Mouse (Mus musculus): ENCODE measurements around the gene Tbcc. TPM values are rescaled to one million over a fixed set of nuclear protein-coding genes. Genes with fewer than 3 reads are reported as not detected.
"Not testable (repeated sequence)": the region's sequence is repeated elsewhere in the genome, so short reads cannot be mapped to it uniquely, and the experiment has no call there.

The Tbcc gene
- total RNA-seq (2014; rRNA removed) (46.2 and 63.4 TPM in 2 replicates), polyA plus RNA-seq (2015; fragmentation: Nextera tagmentation; extraction: Ambion mirVana) (52.2 and 53.0 TPM in 2 replicates)

DNA sequence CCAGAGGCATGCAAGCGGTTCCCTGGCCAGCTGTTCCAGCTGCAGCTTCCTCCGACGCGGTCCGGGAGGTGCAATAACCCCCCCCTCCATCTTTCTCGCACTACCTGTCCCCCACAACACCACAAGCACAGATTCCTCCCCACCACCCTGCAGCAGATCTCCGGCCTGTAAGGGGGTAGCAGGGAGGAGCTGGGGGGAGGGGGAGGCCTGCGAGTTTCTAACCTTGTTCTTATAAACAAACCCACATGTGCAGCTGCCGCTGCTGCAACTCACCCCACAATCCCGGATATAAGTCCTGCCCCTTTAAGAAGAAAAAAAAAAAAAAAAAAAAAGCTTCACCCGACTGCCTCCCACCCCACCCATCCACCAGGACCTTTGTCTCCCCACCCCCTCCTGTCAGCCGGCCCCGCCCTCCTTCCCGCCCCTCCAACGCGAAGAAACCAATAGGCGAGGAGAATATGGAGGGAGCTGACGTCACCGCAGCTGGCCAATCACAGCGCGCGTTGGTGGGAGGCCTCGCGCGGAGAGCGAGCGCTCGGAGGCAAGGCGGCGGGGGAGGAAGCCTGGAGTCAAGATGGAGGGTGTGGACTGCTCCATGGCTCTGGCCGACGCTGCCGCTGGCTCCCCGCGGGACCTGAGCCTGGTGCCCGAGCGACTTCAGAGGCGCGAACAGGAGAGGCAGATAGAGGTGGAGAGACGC is at the start of gene Tbcc:
TSS of gene Tbcc (plus strand) at position 569 of the 700 bp plus-strand sequence.
- under 1% methylated on average over 40 of the region's 40 CpGs for WGBS
- peak within 1 kb of the TSS; percentile 93 for H3K4me2 ChIP-seq (ENCODE audit: low read depth)
- H3K36me3 ChIP-seq (ENCODE audit: insufficient read depth), result no peaks in the 10 kb centered on the region
- no peaks in the 10 kb centered on the region for H3K9me3 ChIP-seq (ENCODE audit: low read length)
- DNase-seq (peak; percentile 99), ATAC-seq (peak; percentile 95)
- peak within 1 kb of the TSS; percentile 88 for H3K9ac ChIP-seq
- H3K4me3 ChIP-seq (ENCODE audit: low read depth, low read length), result peak within 1 kb of the TSS; percentile 88
- H3K27me3 ChIP-seq (ENCODE audit: insufficient read depth, low read length), result no peaks in the 10 kb centered on the region
- H3K27ac ChIP-seq (ENCODE audit: low read depth, low read length), result peak within 1 kb of the TSS; percentile 94
- H3K4me1 ChIP-seq (ENCODE audit: insufficient read depth), result peaks cover 14% of the 10 kb centered on the region
- TF ChIP-seq CTCF (IDR thresholded peaks at IDR 0.05; ENCODE audit: low read depth), result no peak

DNA sequence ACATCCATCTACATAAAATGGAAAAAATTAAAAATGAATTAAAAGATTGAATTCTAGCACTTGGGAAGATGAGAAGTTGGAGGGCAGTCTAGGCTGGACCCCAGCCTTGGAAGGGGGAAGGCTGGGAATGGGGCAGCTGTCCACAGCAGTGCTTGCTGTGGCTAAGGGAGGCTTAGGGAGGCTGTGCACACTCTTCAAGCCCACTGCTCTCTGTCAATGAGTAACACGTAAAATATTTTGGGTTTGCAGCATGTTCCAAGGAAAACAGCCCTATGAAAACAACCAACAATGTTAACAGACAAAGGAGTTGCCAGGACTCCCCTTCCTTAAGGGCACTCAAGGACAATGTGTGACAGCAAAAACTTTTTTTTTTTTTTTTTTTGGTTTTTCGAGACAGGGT is 47.5 kb upstream of the Tbcc start:
- no peak overlapping the region for H3K4me3 ChIP-seq (ENCODE audit: low read depth, low read length)
- no peaks in the 10 kb centered on the region for H3K9me3 ChIP-seq (ENCODE audit: low read length)
- 50% methylated on average over 2 of the region's 2 CpGs for WGBS
- DNase-seq (no peak), ATAC-seq (no peak)
- peaks cover 11% of the 10 kb centered on the region; the same call in 1 of the 2 replicates for H3K36me3 ChIP-seq (ENCODE audit: insufficient read depth)
- H3K9ac ChIP-seq, result no peak overlapping the region
- H3K27me3 ChIP-seq (ENCODE audit: insufficient read depth, low read length), result no peaks in the 10 kb centered on the region
- H3K4me2 ChIP-seq (ENCODE audit: low read depth), result no peak overlapping the region
- H3K27ac ChIP-seq (ENCODE audit: low read depth, low read length), result no peak overlapping the region
- no peak for TF ChIP-seq CTCF (IDR thresholded peaks at IDR 0.05; ENCODE audit: low read depth)
- H3K4me1 ChIP-seq (ENCODE audit: insufficient read depth), result no peaks in the 10 kb centered on the region

DNA sequence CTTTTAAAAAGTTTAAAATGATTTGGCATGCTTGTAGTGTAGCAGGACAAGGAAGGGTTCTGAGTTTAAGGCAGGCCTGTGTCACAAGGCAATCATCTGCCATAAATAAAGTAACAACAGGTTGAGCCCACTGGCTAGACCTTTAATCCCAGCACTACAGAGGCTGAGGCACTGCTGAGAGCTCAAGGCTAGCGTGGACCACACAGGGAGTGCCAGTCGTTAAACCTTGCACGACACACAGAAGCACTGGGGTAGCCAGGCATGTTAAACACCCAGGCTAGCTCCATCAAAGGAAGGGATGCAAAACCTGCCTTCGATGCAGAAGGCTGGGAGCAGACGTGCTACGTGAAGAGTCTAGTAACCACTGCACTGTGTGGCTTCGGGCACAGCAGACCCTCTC is 46.8 kb upstream of the Tbcc start:
- 62% methylated on average over 7 of the region's 7 CpGs for WGBS
- Histone ChIP-seq H3K27ac (ENCODE audit: low read depth, low read length) (no peak overlapping the region), H3K9ac (no peak overlapping the region), H3K27me3 (ENCODE audit: insufficient read depth, low read length) (no peaks in the 10 kb centered on the region), H3K4me3 (ENCODE audit: low read depth, low read length) (no peak overlapping the region), H3K4me2 (ENCODE audit: low read depth) (no peak overlapping the region), H3K4me1 (ENCODE audit: insufficient read depth) (no peaks in the 10 kb centered on the region), H3K9me3 (ENCODE audit: low read length) (no peaks in the 10 kb centered on the region), H3K36me3 (ENCODE audit: insufficient read depth) (peaks cover 11% of the 10 kb centered on the region; the same call in 1 of the 2 replicates)
- DNase-seq (no peak), ATAC-seq (no peak)
- no peak for TF ChIP-seq CTCF (IDR thresholded peaks at IDR 0.05; ENCODE audit: low read depth)

DNA sequence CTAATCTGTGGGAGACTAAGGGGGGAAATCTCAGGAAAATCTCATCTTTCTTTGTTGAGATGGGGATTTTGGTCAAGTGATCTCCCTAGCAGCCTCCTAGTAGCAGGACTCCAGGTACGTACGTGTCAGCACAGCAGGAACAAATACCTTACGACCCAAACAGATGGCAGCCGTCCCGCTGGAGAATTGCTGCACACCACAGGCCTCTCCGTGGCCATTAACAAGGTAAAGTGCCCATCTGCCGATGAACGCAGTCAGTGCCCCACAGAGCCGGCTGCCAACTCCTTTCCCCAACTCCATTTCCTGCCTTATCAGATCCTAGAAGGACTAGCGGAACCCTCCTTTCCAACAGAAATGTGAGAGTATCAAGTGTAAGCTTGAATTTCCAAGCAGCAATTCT is 45.7 kb upstream of the Tbcc start:
- no peaks in the 10 kb centered on the region for H3K27me3 ChIP-seq (ENCODE audit: insufficient read depth, low read length)
- no peak for TF ChIP-seq CTCF (IDR thresholded peaks at IDR 0.05; ENCODE audit: low read depth)
- H3K36me3 ChIP-seq (ENCODE audit: insufficient read depth), result 0 out of 2 replicates have a peak, but pooled peaks cover 11% of the 10 kb centered on the region
- DNase-seq (no peak), ATAC-seq (no peak)
- no peaks in the 10 kb centered on the region for H3K4me1 ChIP-seq (ENCODE audit: insufficient read depth)
- WGBS, result 63% methylated on average over 10 of the region's 10 CpGs
- no peak overlapping the region for H3K27ac ChIP-seq (ENCODE audit: low read depth, low read length)
- H3K9ac ChIP-seq, result no peak overlapping the region
- H3K4me2 ChIP-seq (ENCODE audit: low read depth), result no peak overlapping the region
- H3K4me3 ChIP-seq (ENCODE audit: low read depth, low read length), result no peak overlapping the region
- no peaks in the 10 kb centered on the region for H3K9me3 ChIP-seq (ENCODE audit: low read length)

DNA sequence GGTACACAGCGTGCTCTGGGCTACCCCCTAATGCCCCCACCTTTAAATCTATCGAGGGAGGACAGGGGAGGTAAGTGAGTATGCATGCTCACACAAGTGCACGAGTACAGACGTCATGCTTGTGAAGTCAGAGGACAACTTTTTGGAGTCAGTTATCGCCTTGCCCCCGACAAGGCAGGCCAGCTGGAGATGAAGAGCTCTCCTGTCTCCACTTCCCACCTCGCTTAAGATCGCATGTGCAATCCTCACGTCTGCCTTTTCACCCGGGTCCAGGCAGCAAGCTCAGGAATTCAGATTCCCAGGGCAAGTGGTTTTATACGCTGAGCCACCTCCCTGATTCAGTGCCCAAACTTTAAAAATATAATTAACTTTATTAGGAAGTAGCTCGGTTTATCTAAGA is 45.2 kb upstream of the Tbcc start:
- WGBS, result 86% methylated on average over 12 of the region's 12 CpGs
- H3K4me3 ChIP-seq (ENCODE audit: low read depth, low read length), result no peak overlapping the region
- no peaks in the 10 kb centered on the region for H3K27me3 ChIP-seq (ENCODE audit: insufficient read depth, low read length)
- no peaks in the 10 kb centered on the region for H3K4me1 ChIP-seq (ENCODE audit: insufficient read depth)
- no peak overlapping the region for H3K27ac ChIP-seq (ENCODE audit: low read depth, low read length)
- ATAC-seq, result no peak
- no peak for TF ChIP-seq CTCF (IDR thresholded peaks at IDR 0.05; ENCODE audit: low read depth)
- H3K9ac ChIP-seq, result no peak overlapping the region
- DNase-seq, result no peak
- no peaks in the 10 kb centered on the region for H3K9me3 ChIP-seq (ENCODE audit: low read length)
- H3K36me3 ChIP-seq (ENCODE audit: insufficient read depth), result 0 out of 2 replicates have a peak, but pooled peaks cover 10% of the 10 kb centered on the region
- H3K4me2 ChIP-seq (ENCODE audit: low read depth), result no peak overlapping the region

DNA sequence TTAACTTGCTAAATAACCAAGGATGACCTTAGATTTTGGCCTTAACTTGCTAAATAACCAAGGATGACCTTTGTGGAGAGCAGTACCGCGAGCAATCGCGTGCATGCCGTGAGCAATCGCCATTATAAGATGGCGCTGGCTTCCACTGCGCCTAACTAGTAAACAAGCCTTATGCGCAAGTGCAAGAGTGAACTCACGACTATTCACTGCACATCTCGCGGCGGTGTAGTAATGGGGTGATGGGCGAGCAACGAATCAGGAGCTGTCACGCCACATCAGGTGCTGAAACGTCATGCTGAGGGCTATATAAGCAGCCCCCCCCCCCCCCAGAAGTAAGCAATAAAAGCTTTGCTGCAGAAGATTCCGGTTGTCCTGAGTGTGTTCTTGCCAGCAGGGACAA is 43.9 kb upstream of the Tbcc start:
- H3K9me3 ChIP-seq (ENCODE audit: low read length); H3K4me2 ChIP-seq (ENCODE audit: low read depth); H3K36me3 ChIP-seq (ENCODE audit: insufficient read depth); DNase-seq; ATAC-seq; H3K4me1 ChIP-seq (ENCODE audit: insufficient read depth); H3K27ac ChIP-seq (ENCODE audit: low read depth, low read length); H3K4me3 ChIP-seq (ENCODE audit: low read depth, low read length); H3K9ac ChIP-seq; H3K27me3 ChIP-seq (ENCODE audit: insufficient read depth, low read length): not testable (repeated sequence)
- 96% methylated on average over 18 of the region's 18 CpGs for WGBS

DNA sequence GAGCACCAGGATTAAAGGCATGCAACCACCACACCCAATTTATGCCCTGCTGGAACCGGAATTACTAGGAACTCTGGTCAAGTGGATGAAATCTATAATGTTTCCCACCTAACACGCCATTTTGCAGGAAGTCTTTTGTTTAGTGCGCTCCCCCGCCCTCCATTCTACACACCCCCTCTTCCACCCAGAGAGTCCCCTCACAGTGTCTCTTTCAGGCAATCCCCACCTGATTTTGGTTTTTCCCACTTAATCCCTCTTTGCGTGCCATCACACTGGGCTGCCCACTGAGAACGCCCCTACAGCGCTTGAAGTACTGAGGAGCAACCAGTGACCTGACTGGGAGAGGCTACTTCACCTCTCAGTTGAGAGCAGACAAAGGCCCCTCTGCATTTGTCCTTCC is 43.3 kb upstream of the Tbcc start:
- Histone ChIP-seq H3K4me2 (ENCODE audit: low read depth) (no peak overlapping the region), H3K27me3 (ENCODE audit: insufficient read depth, low read length) (no peaks in the 10 kb centered on the region), H3K9ac (no peak overlapping the region), H3K36me3 (ENCODE audit: insufficient read depth) (0 out of 2 replicates have a peak, but pooled peaks cover 6% of the 10 kb centered on the region), H3K27ac (ENCODE audit: low read depth, low read length) (no peak overlapping the region), H3K4me3 (ENCODE audit: low read depth, low read length) (no peak overlapping the region), H3K9me3 (ENCODE audit: low read length) (no peaks in the 10 kb centered on the region), H3K4me1 (ENCODE audit: insufficient read depth) (no peaks in the 10 kb centered on the region)
- no peak for TF ChIP-seq CTCF (IDR thresholded peaks at IDR 0.05; ENCODE audit: low read depth)
- ATAC-seq (no peak), DNase-seq (no peak)
- WGBS, result 87% methylated on average over 7 of the region's 7 CpGs
